Mouse (Mus musculus): ENCODE results near the gene Rbm33. TPM values are rescaled to one million over a fixed set of nuclear protein-coding genes. Genes with fewer than 3 reads are reported as not detected.
A peak's percentile ranks its signal among the peaks of the same experiment; 100 is the strongest.

The Rbm33 gene
- 10 to 100 TPM; 36.9 to 40.6 (median 37.5) TPM for total RNA-seq (2022)

DNA sequence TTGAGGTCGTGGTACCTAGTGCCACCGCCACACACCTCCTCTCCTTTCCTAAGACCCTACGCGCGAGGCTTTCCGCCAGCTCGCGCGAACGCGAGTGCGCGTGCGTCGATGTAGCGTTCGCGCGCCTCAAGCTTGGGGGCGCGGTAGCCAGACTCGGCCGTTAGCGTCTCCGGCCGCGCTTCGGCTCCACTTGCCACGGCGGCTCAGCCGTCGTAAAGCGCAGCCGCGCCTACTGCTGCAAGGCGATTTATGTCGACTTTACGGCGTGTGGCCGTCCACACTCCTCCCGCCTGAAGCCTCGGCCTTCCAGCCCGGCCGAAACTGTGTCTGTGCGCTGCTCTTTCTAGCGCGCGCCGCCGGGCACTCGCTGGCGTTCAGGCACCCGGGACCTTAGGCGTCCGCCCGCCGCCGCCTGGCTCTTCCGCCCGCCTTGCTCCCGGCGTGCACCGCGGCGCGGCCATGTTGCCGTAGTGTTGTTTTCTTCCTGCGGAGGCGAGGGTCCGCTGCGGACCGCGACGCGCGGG is at the start of gene Rbm33:
Gene Rbm33, plus strand, starts transcription at position 400 of the 524 bp plus-strand sequence.
- DNase-seq (ENCODE audit: low spot score): peak; percentile 81

DNA sequence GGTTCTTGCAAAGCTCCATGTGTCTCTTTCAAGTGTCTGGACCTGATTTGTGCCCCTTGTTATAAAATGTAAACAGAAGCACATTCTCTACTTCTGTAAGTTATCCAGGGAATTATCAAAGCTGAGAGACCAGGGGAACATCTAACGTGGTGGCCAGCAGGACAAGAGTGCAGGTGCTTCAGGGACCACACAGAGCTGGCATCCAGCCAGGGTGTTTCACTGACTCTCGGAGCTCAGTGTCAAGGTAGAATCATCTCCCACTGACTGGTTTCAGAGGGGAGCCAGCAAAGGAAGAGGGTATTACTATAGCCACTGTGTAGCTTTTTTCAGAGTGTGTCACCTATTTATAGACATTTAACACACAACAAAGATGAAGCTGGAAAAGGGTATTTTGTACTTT is 49.3 kb upstream of the Rbm33 start:
- no peak for DNase-seq (ENCODE audit: low spot score)

DNA sequence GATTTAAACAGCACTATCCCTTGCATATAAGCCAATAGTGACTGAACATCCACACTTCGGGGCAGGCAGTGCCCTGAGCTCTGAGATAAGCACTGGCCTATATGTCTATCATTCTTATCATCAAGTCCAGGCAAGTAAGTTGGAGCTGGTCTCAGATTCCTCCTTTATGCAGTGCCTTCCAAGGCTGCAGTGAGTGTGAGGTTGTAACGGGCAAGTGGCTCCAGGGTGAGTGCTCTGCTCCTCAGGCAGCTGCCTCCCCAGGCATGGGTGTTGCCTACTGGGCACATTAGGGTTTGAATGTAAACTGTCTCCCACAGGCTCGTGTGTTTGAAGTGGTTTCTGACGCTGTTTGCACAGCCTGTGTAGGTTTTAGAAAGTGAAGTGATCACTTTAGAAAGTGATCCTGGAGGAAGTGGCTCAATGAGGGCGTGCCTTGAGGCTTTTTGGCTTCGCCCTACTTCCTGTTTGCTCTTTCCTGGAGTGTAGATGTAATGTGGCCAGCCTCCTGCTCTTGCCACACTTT is 47.4 kb upstream of the Rbm33 start:
- peak; percentile 16 for DNase-seq (ENCODE audit: low spot score)

DNA sequence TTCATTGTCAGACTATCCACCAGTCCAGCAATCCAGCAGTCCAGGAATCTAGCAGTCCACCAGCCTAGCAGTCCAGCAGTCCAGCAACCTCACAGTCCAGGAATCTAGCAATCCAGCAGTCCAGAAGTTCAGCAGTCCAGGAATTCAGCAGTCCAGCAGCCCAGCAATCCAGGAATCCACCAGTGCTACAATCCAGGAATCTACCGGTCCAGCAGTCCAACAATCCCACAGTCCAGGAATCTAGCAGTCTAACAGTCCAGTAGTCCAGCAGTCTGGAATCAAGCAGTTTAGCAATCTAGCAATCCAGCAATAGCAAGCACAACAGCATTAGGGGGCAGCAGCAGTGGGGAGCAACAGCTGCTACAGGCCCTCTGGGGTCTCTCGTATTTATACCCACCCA is 44.1 kb upstream of the Rbm33 start:
- DNase-seq (ENCODE audit: low spot score): no peak

DNA sequence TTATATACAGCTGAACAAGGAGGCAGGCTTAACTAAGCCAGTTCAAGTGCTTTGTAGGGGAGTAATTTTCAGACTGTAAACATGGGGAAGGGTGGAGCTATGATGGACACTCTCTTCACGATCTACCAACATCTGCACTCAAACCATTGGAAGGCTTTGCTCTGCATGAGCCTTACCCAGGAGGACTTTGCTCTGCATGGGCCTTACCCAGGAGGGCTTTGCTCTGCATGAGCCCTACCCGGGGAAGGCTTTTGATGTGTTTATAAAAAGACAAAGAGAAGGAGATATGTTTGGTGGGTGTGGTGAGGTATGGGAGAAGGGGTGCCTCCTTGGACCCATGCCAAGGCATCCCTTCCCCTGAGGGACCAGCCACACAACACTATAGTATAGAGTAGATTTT is 39.6 kb upstream of the Rbm33 start:
- no peak for DNase-seq (ENCODE audit: low spot score)

DNA sequence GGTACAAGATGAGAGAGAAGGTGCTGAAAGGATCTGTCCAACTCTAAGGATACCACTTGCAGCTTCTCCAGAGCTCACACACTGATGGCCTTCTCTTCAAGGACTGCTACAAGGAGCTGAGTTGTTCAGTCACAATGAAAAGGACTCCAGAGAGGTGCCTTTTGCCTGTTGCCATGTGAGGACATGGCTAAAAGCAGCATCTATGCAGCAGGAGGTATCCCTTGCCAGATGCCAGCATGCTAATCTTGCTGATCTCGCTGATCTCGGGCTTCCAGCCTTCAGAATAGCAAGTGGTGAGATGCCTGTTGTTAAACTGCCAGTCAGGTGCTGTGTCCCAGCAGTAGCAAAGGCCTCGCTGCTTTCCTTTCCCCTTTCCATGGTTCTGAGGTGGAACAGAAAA is 27.8 kb upstream of the Rbm33 start:
- DNase-seq (ENCODE audit: low spot score): no peak

DNA sequence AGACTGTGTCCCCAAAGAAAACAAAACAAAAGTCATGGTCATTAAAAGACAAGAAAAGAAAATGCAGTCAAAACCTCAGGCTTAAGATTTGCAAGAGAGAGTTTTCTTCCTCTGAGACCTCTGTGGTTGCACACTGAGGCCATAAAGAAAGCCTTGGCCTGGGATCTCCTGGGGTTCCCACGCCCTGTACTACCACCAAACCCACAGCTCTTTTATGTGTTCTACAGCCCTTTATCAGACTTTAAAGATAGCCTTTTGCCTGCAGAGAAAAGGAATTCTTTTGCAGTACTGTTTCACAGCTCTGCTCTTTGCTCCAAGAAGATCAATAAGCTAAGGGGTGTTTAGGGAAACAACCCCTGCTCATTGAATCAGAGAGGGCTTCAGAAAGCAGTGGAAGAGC is 26.3 kb upstream of the Rbm33 start:
- no peak for DNase-seq (ENCODE audit: low spot score)

DNA sequence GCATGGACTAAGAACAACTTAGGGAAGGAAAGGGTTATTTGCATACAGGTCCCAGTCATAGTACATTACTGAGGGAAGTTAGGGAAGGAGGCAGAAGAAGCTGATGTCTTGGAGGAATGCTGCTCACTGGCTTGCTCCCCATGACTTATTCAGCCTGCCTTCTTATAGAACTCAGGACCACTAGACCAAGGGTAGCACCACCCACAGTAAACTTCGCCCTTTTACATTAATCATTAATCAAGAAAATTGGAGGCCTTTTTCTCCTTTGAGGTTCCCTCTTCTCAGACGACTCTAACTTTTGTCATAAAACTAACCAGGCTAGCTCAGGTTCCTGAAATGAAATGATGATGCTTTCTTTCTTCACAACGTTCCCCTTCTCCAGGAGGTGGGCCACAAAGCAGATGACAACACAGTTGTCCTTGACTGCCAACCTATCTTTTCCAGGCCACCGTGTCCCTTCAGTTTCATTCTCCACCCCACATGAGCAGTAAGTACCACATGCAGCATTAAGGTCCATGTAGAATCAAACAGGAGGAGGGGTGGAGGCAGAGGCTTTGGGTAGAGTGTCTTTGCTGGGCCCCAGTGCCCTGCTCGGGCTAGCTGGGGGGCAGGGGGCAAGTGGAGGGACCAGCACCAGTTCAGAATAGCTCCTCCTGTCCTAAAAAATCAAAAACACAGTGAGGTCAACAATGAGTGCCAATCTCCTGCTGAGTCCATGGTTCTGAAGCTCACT is 25.6 kb upstream of the Rbm33 start:
- DNase-seq (ENCODE audit: low spot score): no peak

DNA sequence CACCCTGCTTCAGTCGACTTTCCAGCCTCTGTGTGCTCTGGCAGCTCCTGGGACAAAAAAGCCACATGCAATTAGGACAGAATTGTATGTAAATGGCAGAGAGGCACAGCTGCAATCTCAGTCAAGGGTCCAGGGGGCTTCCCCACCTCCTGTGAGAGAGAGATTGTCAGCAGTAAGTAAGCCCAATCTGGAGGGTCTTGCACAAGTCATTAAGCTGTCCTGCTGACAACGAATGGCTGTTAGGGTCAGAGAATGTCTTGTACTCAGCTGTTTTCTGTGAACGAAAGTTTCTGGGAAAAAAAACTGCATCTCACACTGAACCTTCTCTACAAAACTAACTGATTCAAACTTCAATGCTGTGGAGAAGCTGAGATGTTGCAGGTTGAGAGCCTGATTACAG is 24.6 kb upstream of the Rbm33 start:
- no peak for DNase-seq (ENCODE audit: low spot score)

DNA sequence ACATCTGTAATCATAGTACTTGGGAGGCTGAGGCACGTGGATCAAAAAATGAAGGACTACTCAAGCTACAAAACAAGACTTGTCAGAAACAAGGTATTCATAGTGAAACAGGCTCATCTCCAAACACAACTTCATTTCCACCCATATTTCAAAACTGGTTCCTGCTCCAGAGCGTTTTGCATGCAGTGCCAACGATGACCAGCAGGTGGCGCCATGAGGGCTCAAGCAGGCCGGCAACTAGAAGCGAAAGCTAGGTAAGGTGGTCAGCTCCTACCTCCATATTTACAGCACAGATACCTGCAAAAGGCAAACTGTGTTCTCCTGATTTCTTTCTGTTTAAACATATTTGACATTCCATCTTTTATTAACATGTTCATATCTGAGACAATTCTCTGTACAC is 22.9 kb upstream of the Rbm33 start:
- DNase-seq (ENCODE audit: low spot score): peak; percentile 71

DNA sequence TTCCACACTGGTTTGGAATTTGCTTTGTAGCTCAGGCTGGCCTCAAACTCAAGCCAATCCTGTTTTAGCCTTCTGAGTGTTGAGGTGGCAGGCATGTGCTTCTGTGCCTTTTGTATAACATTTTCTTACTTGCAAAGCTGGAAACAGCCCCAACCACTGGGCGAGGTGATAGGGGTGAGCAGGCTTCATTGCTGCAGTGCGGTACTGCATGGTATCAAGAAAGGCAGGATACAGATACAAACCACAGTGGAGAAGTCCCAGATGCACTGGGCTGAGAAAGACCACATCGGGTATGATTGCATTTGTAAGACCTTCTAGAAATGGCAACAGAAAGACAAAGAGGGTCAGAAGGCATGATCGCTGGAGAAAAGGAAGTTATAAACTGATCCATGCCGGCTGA is 18.8 kb upstream of the Rbm33 start:
- no peak for DNase-seq (ENCODE audit: low spot score)

DNA sequence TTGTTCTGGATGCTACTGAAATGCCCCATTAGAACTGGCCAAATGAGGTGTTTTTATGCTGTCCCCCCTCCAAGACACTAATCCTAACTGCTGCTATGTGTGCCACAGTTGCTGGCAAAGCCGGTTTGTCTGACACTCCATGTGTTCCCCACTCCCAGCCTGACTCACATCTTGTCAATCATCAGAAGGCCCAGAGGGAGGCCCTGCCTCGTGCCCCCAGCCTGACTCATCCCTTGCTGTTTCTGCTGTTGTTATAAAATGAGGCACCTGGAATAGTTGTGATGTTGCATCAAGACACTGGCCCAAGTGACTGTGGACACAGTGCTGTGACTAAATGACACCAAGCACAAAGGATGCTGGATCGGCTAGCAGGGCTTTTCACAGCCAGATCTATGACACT is 18.2 kb upstream of the Rbm33 start:
- DNase-seq (ENCODE audit: low spot score): no peak

DNA sequence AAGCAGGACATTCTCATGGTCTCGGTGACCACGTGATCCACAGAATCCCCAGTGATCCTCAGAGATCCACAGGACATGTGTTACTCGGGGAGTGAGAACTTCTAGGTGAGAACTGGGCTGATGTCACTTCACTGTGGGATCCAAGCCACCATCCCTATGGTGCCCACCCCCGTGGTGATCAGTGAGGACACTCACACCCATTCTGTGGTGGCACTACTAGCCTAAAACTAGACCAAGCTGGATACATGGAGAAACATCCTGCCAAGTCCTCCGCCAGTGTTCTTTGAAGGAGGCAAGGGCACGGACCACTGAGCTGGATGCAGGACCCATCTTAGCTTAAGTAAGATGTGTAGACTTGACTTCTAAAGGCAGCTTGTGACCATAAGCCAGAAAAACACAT is 17.6 kb upstream of the Rbm33 start:
- DNase-seq (ENCODE audit: low spot score): no peak

DNA sequence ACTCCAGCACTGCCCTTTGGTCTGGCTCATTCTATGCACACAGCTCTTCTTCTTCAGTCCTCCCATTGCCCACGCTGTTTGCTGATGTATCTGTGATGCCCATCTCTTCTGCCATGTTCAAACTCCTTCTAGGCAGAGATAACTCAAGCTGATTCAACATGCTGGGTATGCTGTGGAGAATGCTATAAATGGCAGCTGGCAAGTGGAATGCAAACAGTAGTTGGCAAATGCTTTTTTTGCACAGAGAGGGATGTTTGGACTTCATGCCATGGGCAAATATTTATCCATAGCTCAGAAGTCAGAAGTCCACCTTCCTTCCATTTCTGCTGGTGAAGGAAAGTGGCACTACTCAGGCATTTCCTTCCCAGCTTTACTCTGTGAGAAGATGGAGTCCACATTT is 14.2 kb upstream of the Rbm33 start:
- DNase-seq (ENCODE audit: low spot score): no peak

DNA sequence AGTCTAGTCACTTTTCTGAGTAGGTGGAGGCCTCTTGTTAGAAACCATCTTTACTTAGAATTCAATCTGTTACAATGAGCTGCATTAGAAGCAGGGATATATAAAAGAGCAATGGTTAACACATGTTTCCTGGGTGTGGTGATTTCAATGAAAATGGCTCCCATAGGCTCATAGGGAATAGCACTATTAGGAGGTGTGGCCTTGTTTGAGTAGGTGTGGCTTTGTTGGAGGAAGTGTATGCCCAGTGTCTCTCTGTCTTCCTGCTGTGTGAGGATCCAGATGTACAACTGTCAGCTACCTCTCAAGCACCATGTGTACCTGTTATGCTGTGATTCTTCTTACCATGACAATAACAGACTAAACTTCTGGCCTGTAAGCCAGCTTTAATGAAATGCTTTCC is 12.4 kb upstream of the Rbm33 start:
- DNase-seq (ENCODE audit: low spot score): no peak

DNA sequence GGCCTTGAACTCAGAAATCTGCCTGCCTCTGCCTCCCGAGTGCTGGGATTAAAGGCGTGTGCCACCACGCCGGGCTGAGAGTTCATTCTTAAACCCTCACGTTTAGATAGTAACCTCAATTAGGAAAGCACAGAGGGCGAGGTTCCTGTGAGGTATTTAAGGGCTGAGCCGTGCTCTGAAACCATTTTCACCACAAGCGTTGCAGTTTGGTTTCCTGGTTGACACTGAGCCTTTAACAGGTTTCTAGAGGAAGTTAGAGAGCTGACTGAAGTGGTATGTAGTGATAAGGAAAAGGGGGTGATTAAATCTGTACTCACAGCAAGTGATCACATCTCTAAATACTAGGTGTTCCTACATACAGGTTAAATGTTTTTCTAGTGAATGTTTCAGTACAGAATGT is 1.4 kb upstream of the Rbm33 start:
- no peak for DNase-seq (ENCODE audit: low spot score)

DNA sequence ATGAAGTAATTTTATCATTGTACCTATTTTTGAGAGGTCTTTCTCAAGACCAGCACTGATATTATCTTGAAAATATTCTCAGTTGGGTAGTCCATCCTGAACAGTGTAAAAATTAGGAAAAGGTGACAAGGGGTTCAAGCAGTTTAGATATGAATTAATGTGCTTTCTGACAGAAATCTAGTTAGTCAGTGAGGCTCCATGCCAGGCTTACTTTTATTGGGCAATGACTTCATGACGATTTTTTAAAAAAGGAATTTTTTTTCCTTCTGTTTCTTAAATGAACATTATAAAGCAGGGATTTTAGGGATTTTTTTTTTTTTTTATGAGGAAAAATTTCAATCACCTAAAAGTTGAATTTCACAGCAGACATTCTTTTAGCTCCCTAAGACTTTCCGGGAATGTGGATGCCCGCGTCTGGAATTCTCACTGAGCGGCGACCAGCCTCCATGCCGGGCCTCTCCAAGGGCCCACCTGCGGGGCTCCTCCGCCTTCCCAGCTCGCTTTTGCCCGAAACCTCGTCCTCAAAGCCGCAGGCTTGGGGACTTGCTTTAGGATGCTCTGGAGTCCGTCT is 685 bp upstream of the Rbm33 start:
- no peak for DNase-seq (ENCODE audit: low spot score)

DNA sequence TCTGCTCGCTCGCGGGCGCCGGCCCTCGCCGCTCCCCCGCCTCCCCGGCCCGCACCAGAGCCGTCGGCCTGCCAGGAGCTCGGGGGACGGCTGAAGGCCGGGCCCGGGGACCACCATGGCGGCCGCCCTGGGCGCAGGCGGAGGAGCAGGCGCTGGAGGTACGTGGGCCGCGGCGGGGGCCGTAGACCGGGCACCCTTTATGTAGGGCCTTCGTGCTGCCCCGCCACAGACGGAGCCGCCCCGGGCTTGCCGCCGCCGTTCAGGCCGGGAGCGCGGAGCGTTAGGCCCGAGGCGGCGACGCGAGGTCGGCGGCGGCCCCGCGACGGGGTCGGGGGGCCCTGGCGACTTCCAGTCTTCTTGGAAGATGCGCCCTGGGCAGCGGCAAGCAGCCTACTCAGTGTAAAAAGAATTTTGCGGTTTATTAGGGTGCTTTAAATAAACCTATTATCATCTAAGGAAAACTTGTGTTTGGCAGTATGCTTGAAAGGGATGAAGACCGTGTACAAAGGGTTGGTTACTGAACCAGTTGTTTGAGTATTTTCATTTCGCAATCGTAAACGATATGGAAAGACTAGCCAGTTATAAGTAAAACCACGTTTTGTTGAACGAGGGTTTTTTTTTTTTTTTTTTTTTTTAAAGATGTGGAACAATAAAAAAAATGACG is 464 bp downstream of the Rbm33 start:
- no peak for DNase-seq (ENCODE audit: low spot score)

DNA sequence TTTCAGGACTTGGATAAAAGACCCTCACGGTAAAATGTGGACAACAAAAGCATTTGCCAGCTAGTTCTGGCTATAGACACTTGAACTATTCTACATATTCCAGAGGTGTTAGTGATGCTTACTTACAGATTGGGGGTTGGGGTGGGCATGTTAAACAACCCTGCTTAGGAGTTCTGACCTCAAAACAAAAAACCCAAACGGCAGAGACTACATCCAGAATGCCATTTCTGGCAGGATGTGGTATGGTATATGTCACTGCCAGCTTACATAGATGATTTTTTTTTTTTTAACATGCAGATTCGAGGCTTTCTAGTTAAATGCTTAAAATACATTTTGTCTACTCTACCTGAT is 971 bp downstream of the Rbm33 start:
- no peak for DNase-seq (ENCODE audit: low spot score)

DNA sequence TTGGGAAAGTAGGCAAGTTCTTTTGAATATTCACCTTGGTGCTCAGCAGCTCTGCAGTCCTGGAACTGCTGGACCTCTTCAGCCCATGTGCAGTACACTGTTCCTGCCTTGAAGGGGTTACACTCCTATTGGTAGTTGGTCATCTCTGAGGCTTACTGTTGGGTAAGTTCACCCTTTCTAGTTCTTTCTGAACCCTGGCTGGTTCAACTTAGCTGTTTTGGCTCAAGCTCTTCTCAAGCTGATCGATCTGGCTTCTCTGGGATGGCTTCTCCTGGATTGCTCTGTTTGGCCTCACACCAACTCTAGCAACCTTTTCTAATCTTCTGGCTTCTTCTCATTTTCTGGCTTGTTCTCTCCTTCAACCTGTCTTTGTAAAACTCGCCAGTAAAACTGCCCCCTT is 1.8 kb downstream of the Rbm33 start:
- DNase-seq (ENCODE audit: low spot score): no peak

DNA sequence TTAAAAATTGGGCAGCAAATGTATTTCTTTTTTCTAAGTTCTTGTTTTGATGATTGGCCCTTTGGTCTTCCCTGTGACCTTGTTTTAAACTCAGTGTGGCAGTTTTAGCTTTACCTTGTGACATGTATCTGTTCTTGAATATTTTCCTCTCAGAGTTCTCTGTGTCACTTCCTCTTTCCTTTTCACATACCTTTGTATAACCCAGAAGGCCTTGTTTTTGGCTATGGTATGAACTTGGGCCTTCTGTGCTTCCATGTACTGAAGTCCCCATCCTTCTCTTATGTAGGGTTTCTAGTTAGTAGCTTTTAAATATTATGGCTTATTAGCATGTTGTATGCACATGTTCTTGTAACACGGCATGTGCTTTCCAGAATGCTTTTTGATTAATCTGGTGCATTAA is 4.8 kb downstream of the Rbm33 start:
- DNase-seq (ENCODE audit: low spot score): no peak

DNA sequence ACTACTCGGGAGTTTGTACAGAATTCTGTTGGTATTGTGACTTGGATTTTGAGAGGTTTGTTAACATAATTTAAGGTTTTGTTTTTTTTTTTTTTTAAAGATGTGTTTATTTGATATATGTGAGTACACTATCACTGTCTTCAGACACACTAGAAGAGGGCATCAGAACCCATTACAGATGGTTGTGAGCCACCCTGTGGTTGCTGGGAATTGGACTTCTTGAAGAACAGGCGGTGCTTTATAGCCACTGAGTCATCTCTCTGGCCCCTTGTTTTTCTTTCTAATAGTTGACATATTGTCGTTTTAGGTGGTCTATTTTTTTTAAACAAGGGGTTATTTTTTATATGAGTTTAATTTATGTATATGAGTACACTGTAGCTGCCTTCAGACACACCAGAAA is 5.3 kb downstream of the Rbm33 start:
- no peak for DNase-seq (ENCODE audit: low spot score)

DNA sequence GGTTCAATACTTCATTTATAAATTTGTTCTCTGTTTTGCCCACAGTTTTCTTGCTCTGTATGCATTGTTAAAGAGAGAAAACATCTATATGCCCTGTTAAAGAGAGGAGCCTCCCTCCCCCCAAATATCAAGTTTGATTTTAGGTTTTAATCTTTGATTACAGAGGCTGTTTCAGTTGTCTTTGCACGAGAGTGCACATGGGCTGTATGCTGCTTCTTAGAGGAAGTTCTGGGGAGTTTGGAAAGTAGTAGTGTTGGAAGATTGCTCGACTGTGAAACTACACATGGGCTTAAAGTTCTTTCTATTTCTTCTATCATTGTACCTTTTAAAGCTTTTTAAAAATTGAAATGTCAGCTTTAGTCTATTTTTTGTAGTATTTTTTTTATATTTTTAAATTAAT is 6.9 kb downstream of the Rbm33 start:
- no peak for DNase-seq (ENCODE audit: low spot score)

Measured in heart, adult 8-10 months (tissue).